Mouse (Mus musculus): ENCODE measurements at regions not wholly inside any gene's neighbourhood (a gene's known extent, or its start where the extent isn't known, plus 50 kb on each side); places are given as distances from the start of the nearest gene placed in this dataset.

GRCm38 (mm10) chr14:31953783-31954182 is 75.0 kb upstream of the Galnt15 start:
- Histone ChIP-seq H3K27ac (ENCODE audit: insufficient read depth, low read depth, low read length) (no peak overlapping the region), H3K4me1 (ENCODE audit: control insufficient read depth, insufficient read depth, insufficient read length, low read length) (no peaks in the 10 kb centered on the region), H3K27me3 (ENCODE audit: control insufficient read depth, insufficient read depth, low read length) (no peaks in the 10 kb centered on the region), H3K4me3 (ENCODE audit: low read depth, low read length) (no peak overlapping the region), H3K36me3 (ENCODE audit: control insufficient read depth, insufficient read depth, low read length) (no peaks in the 10 kb centered on the region)
- TF ChIP-seq CTCF (IDR thresholded peaks at IDR 0.05; ENCODE audit: extremely low read depth, insufficient read length, insufficient replicate concordance, low read depth, low read length) (no peak), POLR2A (IDR thresholded peaks at IDR 0.05; ENCODE audit: low read depth, low read length) (no peak)
- WGBS = 82% methylated on average over 4 of the region's 4 CpGs

GRCm38 (mm10) chr14:31954945-31955344 is 73.8 kb upstream of the Galnt15 start:
- Histone ChIP-seq H3K27ac (ENCODE audit: insufficient read depth, low read depth, low read length) (no peak overlapping the region), H3K36me3 (ENCODE audit: control insufficient read depth, insufficient read depth, low read length) (no peaks in the 10 kb centered on the region), H3K4me3 (ENCODE audit: low read depth, low read length) (no peak overlapping the region), H3K4me1 (ENCODE audit: control insufficient read depth, insufficient read depth, insufficient read length, low read length) (no peaks in the 10 kb centered on the region), H3K27me3 (ENCODE audit: control insufficient read depth, insufficient read depth, low read length) (no peaks in the 10 kb centered on the region)
- peak; percentile 70; the same call in 1 of the 2 replicates for TF ChIP-seq CTCF (IDR thresholded peaks at IDR 0.05; ENCODE audit: extremely low read depth, insufficient read length, insufficient replicate concordance, low read depth, low read length)
- no peak for TF ChIP-seq POLR2A (IDR thresholded peaks at IDR 0.05; ENCODE audit: low read depth, low read length)
- 2% methylated on average over 4 of the region's 4 CpGs for WGBS

- Histone ChIP-seq H3K27me3 (ENCODE audit: control insufficient read depth, insufficient read depth, low read length) (no peaks in the 10 kb centered on the region), H3K4me3 (ENCODE audit: low read depth, low read length) (no peak overlapping the region), H3K36me3 (ENCODE audit: control insufficient read depth, insufficient read depth, low read length) (no peaks in the 10 kb centered on the region), H3K27ac (ENCODE audit: insufficient read depth, low read depth, low read length) (no peak overlapping the region), H3K4me1 (ENCODE audit: control insufficient read depth, insufficient read depth, insufficient read length, low read length) (no peaks in the 10 kb centered on the region)
- WGBS = 80% methylated on average over 10 of the region's 10 CpGs
- TF ChIP-seq CTCF (IDR thresholded peaks at IDR 0.05; ENCODE audit: extremely low read depth, insufficient read length, insufficient replicate concordance, low read depth, low read length) (no peak), POLR2A (IDR thresholded peaks at IDR 0.05; ENCODE audit: low read depth, low read length) (no peak)
Observed at GRCm38 (mm10) chr14:31957211-31957638, 71.6 kb upstream of the Galnt15 start.

- WGBS = 63% methylated on average over 9 of the region's 9 CpGs
- Histone ChIP-seq H3K27me3 (ENCODE audit: control insufficient read depth, insufficient read depth, low read length) (no peaks in the 10 kb centered on the region), H3K4me1 (ENCODE audit: control insufficient read depth, insufficient read depth, insufficient read length, low read length) (peaks cover 2% of the 10 kb centered on the region), H3K4me3 (ENCODE audit: low read depth, low read length) (no peak overlapping the region), H3K27ac (ENCODE audit: insufficient read depth, low read depth, low read length) (no peak overlapping the region), H3K36me3 (ENCODE audit: control insufficient read depth, insufficient read depth, low read length) (no peaks in the 10 kb centered on the region)
- TF ChIP-seq POLR2A (IDR thresholded peaks at IDR 0.05; ENCODE audit: low read depth, low read length) (no peak), CTCF (IDR thresholded peaks at IDR 0.05; ENCODE audit: extremely low read depth, insufficient read length, insufficient replicate concordance, low read depth, low read length) (no peak)
Observed at GRCm38 (mm10) chr14:31960201-31960854, 68.5 kb upstream of the Galnt15 start.

GRCm38 (mm10) chr14:31961442-31961841 is 67.3 kb upstream of the Galnt15 start:
- peaks cover 2% of the 10 kb centered on the region for H3K4me1 ChIP-seq (ENCODE audit: control insufficient read depth, insufficient read depth, insufficient read length, low read length)
- H3K36me3 ChIP-seq (ENCODE audit: control insufficient read depth, insufficient read depth, low read length) = no peaks in the 10 kb centered on the region
- no peak overlapping the region for H3K4me3 ChIP-seq (ENCODE audit: low read depth, low read length)
- H3K27ac ChIP-seq (ENCODE audit: insufficient read depth, low read depth, low read length) = peak overlapping the region; percentile 67
- no peaks in the 10 kb centered on the region for H3K27me3 ChIP-seq (ENCODE audit: control insufficient read depth, insufficient read depth, low read length)
- WGBS = 79% methylated on average over 5 of the region's 5 CpGs
- TF ChIP-seq CTCF (IDR thresholded peaks at IDR 0.05; ENCODE audit: extremely low read depth, insufficient read length, insufficient replicate concordance, low read depth, low read length) (no peak), POLR2A (IDR thresholded peaks at IDR 0.05; ENCODE audit: low read depth, low read length) (no peak)

- peak overlapping the region; percentile 73 for H3K27ac ChIP-seq (ENCODE audit: insufficient read depth, low read depth, low read length)
Observed at GRCm38 (mm10) chr14:31963131-31963911, 65.5 kb upstream of the Galnt15 start.

GRCm38 (mm10) chr14:31964076-31964475 is 64.7 kb upstream of the Galnt15 start:
- Histone ChIP-seq H3K27me3 (ENCODE audit: control insufficient read depth, insufficient read depth, low read length) (no peaks in the 10 kb centered on the region), H3K4me3 (ENCODE audit: low read depth, low read length) (no peak overlapping the region), H3K4me1 (ENCODE audit: control insufficient read depth, insufficient read depth, insufficient read length, low read length) (peaks cover 2% of the 10 kb centered on the region), H3K27ac (ENCODE audit: insufficient read depth, low read depth, low read length) (peak overlapping the region; percentile 73), H3K36me3 (ENCODE audit: control insufficient read depth, insufficient read depth, low read length) (no peaks in the 10 kb centered on the region)
- WGBS = 65% methylated on average over 2 of the region's 2 CpGs
- TF ChIP-seq CTCF (IDR thresholded peaks at IDR 0.05; ENCODE audit: extremely low read depth, insufficient read length, insufficient replicate concordance, low read depth, low read length) (no peak), POLR2A (IDR thresholded peaks at IDR 0.05; ENCODE audit: low read depth, low read length) (no peak)

More at GRCm38 (mm10) chr14:31963131-31963911, 65.5 kb upstream of the Galnt15 start:
- H3K4me1 ChIP-seq (ENCODE audit: control insufficient read depth, insufficient read depth, insufficient read length, low read length) = peaks cover 2% of the 10 kb centered on the region
- no peaks in the 10 kb centered on the region for H3K27me3 ChIP-seq (ENCODE audit: control insufficient read depth, insufficient read depth, low read length)
- H3K4me3 ChIP-seq (ENCODE audit: low read depth, low read length) = no peak overlapping the region
- TF ChIP-seq CTCF (IDR thresholded peaks at IDR 0.05; ENCODE audit: extremely low read depth, insufficient read length, insufficient replicate concordance, low read depth, low read length) (no peak), POLR2A (IDR thresholded peaks at IDR 0.05; ENCODE audit: low read depth, low read length) (no peak)
- WGBS = 28% methylated on average over 12 of the region's 12 CpGs
- no peaks in the 10 kb centered on the region for H3K36me3 ChIP-seq (ENCODE audit: control insufficient read depth, insufficient read depth, low read length)
